Mouse (Mus musculus) cerebral cortex, adult 2 months (tissue): ENCODE results near the gene Erg.

Source experiments
- WGBS: fragments of 180-500 bp; shearing (Covaris S2); methylation state at CpG from one replicate; pipeline ENCODE4 v1.1.7; 2018; 5-methylcytosine and 5-hydroxymethylcytosine counted together

Erg gene

DNA sequence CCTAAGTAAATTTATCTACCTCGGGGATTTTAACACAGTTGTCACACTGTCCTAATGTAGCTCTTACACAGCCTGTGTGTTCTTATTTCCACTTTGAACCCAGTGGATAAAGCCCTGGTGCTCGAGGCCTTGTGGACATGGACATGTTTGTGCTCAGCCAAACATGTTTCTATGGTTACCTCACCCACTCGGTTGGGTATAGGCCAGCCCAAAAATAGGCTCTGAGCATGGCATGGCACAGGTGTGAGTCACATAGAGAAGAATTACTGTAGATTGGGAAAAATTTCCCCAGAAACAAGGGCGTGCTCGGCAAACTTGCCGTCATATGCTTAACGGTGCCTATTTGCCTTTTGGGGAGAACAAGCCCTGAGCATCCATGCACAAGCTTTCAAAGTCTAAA is 146.1 kb downstream of the Erg start:
- WGBS, result 40% methylated on average over 7 of the region's 7 CpGs

DNA sequence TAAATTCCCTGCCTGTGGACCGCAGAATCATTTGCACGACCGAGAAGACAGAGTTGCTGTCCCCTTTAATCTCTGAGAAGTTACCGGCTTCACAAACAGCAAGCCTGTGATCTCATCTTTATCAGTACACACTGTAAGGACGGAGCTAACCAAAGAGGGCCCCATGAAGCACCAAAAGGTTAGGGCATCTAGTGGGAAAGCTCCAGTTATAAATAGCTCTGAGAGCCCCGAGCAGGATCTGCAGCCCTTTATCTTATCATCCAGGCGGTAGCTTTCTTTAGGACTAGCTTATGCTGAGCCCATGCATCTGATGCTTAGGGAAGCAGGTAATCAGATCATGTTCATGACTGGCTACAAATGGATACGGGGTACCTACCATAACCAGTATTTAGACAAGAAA is 146.6 kb downstream of the Erg start:
- WGBS, result 76% methylated on average over 8 of the region's 8 CpGs

DNA sequence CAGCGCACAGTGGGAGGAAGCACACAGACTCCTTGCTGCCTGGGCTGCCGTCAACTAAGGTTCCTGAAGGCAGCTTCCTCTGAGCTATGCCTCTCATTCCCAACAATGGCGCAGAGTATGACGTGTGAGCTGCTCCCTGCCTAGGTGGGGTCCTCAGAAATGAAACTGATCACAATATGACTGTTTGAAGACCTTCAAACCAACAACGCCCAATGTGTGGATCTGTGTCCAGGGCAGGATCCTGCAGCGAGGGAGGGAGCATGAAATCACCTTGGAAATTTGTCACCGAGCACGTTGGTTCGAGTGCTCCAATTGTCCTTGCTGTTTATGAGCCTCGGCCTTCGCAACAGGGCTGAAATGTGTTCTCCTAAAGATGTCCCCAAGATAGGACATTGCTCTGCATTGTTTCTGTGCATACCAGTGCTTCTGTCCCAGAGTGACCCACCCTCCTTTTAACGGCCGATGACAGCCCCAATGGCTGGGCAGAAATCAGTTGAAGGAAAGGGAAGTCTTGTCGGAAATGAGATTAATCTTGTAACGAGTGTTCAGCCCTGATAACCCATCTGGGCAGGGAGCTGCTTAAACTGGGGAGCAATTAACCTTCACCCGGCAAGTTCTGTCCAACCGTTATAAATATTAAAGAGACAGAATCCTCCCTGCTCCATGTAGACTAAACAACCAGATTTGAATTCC is 147.4 kb downstream of the Erg start:
- 80% methylated on average over 17 of the region's 17 CpGs for WGBS

DNA sequence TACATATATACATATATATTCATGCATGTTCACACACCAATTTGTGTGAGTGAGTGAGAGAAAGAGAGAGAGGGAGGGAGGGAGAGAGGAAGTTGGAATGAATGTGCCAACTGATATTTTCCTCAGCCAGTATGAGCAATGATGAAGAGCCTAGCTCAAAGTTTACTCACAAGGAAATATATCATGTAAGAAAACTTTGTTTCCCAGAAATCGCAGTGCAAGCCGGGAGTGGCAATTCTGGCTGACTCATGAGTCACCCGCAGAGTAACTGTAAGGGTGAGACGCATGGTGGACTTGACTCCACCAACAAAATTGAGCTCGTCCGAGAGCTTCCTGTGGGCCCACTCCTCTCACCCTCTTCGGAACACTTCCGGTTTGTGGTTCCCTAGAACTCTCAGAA is 149.8 kb downstream of the Erg start:
- 63% methylated on average over 8 of the region's 8 CpGs for WGBS

DNA sequence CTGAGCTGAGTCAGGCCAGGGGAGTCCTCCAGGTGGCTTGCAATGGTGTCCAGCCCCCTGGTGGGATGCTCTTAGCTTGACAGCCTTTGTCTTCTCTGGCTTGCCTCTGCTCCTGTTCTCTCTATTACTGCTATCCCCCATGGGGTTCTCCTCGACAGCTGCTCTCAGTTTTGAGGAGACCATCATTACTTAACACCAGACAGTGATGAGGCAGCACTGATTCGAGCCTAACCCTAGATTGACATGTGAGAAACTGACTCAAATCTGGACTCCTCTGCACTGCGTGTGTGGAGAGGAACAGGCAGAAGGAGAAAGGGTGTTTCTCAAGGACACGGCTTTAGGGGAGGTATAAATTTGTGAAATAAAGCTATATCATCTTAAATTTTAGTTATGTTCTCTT is 150.3 kb downstream of the Erg start:
- 61% methylated on average over 4 of the region's 4 CpGs for WGBS

DNA sequence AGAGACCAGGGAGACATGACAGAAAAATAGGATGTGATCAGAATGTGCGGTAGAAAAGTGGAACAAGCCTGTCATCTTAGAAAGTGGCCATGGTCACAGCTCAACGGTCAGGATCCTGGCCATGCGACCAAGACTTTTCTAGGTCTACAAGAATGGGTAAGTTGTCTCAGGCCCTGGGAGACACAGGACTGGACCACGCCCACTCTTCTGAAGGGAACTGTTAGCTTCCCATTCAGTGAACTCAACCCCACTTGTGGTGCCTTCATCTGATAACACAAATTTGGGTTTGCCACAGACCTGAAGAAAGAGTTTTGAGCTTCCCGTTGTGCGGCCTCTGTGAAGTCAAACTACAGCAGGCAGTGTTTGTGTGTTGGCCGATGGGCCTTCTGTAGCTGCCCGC is 152.0 kb downstream of the Erg start:
- WGBS, result 91% methylated on average over 8 of the region's 8 CpGs

DNA sequence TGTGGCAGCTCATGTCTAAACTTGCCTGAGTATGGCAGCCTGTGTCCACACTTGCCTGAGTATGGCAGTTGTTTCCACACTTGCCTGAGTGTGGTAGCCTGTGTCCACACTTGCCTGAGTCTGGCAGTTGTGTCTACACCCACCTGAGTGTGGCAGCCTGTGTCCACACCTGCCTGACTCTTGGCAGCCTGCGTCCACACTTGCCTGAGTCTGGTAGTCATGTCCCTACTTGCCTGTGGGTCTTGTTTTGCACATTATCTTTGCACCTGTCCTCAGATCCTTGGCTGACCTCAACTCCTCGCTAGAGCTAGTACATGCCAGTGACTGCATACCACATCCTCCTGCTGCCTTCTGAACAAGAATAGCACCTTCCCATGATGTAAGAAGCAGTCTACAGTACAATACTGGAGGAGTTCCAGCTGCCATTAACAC is 153.8 kb downstream of the Erg start:
- WGBS, result 68% methylated on average over 2 of the region's 2 CpGs

DNA sequence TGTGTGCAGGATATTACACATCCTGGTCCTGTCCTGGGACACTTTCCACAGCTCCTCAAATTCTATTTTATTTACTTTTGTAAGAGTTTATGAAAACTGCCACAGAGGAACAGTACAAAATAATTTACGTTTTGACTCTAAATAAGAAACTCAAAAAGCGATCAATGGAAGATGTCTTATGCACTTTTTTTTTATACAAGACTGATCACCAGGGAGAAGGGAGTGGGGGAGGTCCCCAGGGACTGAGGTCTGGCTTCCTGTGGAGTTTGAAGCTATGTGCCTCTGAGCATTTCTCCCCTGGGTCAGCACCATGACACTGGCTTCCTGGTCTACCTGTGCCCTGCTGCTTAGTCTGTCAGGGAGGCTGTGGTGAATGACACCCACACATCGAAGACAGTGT is 156.5 kb downstream of the Erg start:
- WGBS, result 89% methylated on average over 3 of the region's 3 CpGs

DNA sequence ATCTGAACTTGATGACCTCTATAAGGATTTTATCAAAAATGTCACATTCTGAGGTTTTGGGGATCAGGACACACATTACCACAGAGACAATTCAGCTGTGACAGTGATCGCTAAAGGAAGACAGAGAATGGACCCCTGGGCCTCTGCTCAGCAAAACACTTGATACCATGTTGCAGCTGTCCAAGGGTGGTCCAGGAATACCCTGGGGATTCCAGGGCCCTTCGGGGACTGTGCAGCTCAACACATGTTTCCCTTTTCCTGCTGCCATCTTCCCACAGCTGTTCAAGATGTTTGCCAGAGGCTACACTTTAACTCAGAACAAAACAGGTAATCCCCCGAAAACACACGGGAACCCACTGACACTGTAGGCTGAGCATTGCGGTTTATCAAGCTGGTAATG is 158.2 kb downstream of the Erg start:
- WGBS, result 78% methylated on average over 5 of the region's 5 CpGs

DNA sequence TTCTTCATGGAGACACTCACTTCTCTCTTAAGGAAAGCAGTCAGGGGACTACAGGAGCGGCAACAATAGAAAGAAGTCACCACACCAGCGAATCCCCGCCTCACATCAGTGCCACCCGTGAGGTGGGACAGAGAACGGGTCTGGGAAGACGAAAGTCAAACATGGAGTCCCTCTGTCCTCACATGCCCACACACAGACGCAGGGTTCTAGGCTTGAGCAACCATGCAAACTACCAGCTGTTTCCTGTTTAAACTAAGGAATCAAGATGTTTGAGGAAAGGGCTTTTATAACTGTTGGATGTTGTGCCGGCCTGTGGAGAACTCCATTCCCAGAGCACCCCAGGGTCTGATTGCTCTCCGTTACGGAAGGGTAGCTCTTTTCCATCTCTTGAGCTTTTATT is 158.9 kb downstream of the Erg start:
- WGBS, result 76% methylated on average over 10 of the region's 10 CpGs

DNA sequence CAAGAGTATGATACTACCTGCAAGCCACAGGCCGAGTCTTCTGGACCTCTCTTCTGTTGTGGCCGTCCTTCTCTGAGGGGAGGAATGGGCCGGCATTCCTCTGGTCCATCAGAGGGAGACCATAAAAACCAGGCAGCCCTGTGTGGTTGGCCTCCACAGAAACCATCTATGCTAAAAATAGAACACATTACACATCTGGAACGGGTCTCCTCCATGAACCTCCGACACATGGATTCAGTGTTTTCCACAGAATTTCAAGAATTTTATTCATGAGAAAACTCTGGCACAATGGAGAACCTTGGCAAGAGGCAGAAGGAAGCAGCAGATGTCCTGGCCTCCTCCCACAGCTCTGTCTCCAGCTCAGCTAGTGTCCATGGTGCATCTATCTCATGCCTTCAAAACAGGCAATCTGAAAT is 163.7 kb downstream of the Erg start:
- 57% methylated on average over 5 of the region's 5 CpGs for WGBS

DNA sequence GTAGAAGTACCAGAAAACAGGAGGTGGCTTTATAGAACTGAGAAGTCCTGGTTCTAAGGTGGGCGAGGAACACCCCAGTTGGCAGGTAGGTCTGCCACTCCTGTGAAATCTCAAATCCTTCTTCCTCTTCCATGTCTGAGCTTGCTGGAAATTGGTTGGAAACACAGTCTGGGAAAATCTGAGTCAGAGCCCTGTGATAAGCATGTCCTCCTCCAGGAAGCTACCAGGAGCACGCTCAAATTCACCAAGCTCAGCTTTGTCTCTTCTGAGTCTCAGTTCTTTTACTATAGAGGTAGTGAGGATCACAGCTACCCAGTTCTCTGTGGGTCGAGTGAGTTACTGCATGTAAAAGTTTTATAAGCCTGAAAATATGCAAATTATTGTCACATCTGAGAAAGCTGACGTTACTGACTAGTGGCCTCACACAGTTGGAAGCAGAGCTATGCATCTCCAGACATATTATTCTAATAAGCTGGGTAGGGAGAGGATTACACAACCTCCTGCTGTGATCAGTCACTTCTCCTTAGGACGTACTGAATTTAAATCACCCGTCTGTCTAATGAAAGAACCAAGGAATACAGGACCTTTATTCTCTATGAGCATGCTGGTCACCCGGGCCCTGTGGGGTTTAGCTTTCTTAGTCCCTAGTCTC is 165.0 kb downstream of the Erg start:
- 58% methylated on average over 7 of the region's 7 CpGs for WGBS

DNA sequence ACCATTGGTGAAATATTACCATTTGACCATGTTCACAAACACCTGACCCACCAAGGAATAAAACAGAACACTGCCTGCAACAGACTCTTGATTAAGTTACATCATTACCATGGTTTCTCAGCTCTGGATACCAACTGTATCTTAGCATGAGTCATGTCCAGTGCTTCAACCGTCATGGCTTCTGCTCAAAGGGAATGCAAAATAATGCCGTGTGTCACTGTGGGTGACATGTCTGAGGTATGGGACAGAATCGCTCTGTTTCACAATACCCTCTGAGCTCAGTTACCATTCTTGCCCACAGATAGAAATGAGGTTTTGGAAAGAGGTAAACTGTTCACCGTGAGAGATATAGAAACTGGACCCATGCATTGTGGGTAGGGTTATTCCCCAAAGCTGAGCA is 170.5 kb downstream of the Erg start:
- 72% methylated on average over 4 of the region's 4 CpGs for WGBS

DNA sequence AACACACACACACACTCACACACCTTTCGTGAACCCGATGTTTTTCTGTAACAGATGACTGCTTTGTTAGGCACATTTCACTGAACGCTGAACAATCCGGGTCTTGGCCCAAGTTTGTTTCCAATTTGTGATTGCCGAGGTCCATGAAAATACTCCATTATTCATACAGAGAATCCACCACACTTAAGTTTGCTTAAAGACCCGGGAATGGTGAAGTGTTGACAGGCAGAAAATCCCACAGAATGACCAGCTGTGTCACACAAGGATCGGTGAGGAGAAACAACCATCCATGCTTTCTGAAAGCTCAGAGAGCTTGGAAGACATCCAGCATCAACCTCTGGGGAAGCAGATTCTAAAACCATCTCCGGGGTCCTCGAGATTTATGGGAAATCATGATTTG is 171.0 kb downstream of the Erg start:
- WGBS, result 56% methylated on average over 9 of the region's 9 CpGs

DNA sequence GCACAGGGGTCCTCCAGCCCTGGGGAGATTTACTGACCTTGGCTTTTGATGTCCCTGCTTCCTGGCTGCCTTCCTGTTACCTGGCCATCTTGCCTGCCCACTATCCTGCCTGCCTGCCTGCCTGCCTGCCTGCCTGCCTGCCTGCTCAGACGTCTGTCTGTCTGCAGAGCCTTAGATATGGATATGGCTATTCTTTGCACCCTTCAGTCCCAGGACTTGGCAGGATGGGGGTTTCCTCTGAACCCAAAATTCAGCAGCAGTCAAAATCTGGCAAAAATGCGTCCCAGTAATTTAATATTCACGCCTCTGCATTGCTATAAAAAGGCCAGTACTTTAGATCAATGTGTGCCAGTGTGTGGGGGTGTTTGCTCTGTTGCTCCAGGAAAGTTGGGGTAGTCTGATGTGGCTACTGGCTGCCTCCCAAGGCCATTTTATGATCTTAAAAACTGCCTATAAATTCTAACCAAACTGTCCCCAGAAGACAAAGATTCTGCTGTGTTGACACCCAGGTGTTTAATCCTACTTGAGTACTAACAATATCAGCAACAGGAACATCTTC is 172.9 kb downstream of the Erg start:
- 26% methylated on average over 3 of the region's 3 CpGs for WGBS

DNA sequence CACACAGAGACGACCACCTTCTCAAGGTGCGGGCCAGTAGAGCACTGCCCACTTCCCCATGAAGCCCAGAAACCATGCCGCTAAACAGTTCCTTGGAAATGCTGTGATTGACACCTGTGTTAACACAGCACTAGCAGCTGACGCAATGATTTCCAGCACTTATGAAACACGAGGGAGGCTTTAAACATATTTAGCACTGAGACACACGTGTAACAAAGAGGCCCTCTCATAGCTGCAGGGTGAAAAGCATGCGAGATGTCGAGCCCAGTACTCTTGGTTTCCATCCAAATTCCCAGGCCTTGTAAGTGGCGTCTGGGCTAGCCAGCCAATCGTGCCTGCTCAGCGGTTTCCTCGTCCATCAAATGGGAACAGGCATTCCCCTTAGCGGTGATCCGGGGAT is 178.3 kb downstream of the Erg start:
- 28% methylated on average over 14 of the region's 14 CpGs for WGBS

DNA sequence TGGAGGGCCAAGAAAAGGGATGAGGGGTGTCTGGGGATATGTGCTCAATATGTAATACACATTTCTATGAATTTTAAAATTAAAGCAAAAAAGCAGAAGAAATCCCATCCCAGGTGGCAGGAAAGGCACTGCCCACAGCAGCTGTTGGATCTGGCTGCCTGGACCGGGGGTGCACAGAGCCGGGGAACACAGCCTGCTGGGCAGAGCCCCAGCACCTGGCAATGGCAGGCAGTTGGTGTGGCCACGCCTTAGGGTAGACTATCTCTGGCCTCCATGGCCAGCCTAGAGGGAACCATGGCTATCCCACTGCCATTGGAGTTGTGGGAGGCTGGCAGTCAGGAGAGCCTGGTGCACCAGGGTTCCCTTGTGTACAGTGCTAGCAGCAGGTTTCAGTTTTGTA is 180.9 kb downstream of the Erg start:
- 85% methylated on average over 3 of the region's 3 CpGs for WGBS

DNA sequence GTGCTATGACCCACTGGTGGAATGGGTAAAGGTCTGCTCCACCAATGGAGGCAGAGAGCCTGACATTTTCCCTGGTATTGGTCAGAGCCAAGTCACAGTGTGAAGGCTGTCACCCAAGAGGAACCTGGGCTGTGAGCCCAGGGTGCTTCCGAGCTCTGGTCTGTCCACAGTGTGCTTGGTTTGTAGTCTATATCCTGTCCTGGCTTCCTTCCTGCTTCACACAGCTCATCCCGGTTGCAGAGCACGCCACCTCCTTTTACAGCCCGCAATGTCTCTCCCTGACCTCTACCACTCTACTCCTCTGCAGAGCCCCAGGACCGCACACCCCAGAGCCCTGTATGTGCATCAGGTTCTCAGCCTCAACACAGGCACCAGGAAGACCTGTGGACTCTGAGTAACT is 182.9 kb downstream of the Erg start:
- WGBS, result 76% methylated on average over 5 of the region's 5 CpGs

DNA sequence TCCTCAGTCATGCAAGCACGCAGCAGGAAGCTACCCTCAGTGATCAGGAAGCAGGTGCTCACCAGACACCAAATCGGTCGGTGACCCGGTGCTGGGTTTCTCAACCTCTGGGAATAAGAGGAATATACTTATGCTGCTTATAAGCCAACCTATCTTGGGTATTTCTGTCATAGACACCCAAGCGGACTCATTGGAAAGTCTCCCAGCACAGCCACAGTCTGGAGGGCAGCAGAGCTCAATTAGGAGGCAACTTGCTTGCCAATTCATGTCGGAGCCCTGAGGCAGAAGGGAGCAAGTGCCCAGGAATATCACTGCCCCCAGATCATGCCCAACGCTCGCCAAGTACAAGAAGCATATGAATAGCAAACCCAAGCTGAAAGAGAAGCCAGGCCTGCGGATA is 184.5 kb downstream of the Erg start:
- WGBS, result 63% methylated on average over 9 of the region's 9 CpGs

DNA sequence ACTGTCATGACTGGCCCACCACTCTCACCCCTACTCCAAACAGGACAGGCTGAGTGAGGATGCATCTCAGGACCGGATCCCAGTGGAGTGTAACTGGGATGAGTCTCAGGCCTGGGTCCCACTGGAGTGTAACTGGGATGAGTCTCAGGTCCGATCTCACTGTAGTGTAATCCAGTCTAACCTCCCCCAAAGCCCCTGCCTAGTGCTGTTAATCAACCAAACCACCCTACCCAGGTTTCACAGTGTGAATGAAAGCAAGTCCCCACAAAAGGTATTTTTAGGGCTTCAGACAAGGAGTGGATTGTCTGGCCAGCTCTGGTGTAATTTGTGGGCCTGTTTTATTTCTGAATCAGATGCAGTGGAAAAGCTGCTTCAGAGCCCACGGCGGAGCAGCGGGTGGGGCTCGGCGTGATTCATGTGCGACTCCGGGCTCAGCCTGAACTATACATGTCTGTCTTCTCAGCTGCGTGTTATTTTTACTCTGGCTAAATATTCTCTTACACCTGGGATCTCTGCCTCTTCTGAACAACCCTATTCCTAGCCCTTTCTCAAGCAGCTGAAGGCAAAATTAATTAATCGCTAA is 187.5 kb downstream of the Erg start:
- WGBS, result 29% methylated on average over 11 of the region's 11 CpGs

DNA sequence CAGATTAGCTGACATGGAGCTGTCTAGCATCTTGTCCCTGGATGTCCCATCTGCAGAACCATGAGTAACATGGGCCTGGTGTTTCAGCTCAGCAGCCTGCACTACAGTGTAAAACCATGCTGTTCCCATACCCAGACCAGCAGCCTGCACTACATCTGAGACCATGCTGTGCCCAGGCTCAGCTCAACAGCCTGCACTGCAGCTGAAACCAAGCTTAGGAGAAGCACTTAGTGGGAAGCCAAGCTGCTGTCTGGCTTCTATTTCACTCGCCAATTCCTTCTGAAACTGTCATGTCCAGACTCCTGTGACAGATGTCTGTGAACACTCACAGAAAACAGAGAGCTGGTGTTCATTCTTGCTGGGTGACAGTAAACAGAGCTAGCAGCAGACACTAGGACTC is 195.6 kb downstream of the Erg start:
- WGBS, result 47% methylated on average over 1 of the region's 1 CpGs

DNA sequence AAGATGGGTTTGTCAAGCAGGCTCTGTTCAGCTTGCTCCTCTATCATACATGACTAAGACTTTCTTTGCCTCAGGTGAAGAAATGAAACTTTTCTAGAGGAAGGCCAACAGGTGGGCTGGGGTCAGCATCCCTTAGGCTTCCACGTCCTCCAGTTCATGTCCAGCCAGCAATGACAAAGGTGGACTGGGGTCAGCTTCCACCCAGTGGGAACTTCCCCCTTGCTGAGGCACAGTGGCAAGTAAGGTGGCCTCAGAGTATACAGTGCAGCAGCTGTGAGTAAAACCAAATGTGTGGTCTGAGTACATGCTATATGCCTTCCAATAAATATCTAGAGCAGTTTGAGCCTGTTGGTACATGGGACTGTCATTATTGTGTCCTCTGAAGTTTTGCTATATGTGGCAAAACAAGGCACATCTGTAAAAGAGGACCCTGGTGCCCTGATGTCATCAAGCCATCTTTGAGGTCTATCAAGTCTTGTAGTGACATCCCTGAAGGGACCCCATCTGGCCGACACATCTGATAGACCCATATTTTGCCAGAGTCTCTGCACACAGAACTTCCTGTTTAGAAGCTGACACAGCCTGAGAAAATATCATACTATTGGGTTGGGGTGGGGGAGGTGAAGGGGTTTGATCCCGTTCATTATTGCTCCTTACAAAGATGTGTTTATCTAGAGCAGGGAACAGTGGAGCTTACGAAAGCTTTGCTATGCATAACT is 197.4 kb downstream of the Erg start:
- 84% methylated on average over 4 of the region's 4 CpGs for WGBS
